Mouse (Mus musculus) hindbrain, embryonic 14.5 days (tissue): ENCODE results near the gene Galnt5. TPM values are rescaled to one million over a fixed set of nuclear protein-coding genes. Genes with fewer than 3 reads are reported as not detected.

ENCODE experiments used
- polyA plus RNA-seq: library from polyadenylated mRNA; unstranded; fragments of >200 nt; fragmentation: Nextera tagmentation; extraction: Ambion mirVana; gene quantifications from 2 replicates; pipeline ENCODE4 v1.2.1, GENCODE M21; 2014

The Galnt5 gene
- polyA plus RNA-seq, 1 experiment from 2014 or later, result 0.07 TPM

Other genes starting within 250 kb of the Galnt5 start
- gene Ermn, start 55.0 kb downstream of the Galnt5 start, polyA plus RNA-seq, result 0.76 and 1.2 TPM in 2 replicates
- 0.34 TPM in 1 of 2 replicates, not detected in the other for gene Cytip, start 197.6 kb downstream of the Galnt5 start, polyA plus RNA-seq